Mouse (Mus musculus): Measurements from ENCODE around the gene Gm37240.

The Gm37240 gene

DNA sequence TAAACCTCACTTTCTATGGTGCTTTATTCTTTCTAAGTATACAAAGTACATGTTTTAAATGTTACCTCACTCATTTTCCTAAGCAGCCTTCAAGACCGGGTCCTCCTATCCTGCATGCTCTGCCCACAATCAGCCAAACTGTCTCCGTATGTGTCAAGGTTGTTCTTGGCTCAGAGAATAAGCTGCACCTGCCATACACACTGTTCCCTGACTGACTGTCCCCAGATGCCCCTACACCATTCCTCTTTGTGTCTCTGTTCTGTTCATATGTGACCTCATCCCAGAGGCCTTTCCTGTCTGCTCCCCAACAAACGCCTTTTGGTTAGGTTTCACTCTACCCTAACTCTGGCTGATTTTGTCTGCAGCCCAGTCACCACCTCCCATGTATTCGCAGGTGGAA is 60.0 kb downstream of the Gm37240 start:
- in situ Hi-C loops (cut with MboI, MseI), result no loop called here

DNA sequence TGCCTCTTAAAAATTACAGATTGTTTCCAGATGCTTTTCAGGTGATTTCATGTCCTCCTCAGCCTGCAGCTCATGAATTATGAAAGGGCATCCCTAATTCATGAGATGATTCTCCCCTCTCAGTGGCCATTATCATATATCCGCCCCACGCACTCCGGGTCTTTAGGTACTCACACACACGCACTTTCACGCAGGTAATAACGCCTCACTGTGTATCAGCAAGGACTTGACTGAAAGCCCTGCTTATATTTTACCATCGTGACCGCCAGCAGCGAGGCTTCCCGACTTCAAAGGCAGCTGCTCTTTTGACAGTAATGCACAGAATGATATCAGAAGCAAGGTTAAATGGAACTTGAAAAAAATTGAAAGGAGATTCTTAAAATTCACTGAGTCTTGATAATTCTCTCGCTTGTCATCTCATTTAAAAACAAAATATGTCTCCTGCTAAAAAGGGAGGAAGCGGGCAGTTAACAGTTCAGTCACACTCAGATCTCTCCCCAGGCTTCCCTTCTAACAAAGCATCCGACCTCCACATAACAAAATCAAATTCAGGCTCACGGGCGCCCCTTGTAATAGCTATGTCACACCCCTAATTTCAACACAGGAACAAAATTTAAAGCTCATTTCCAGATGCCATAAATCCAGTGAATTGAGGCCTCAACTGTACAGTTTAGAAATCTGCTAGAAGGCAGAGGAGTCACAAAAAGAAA is 66.3 kb downstream of the Gm37240 start:
- in situ Hi-C loops (cut with MboI, MseI), result no loop called here

DNA sequence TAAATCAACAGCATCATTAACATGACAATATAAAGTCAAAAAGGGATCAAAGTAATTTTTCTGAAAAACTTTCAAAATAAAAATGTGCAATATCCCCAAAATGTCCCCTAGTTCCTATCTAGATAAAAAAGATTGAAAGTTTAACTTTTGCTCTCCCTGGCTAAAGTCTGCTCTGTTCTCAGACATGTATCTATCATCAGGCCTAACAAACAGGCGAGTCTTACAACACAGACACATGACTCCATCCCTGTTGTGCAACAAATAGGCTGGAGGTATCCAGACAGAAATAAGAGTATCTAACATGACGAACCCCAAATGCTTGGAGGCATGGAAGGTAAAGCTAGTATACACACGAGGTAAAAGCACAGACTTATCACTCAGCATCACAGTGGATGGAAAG is 68.0 kb downstream of the Gm37240 start:
- in situ Hi-C loops (cut with MboI, MseI), result no loop called here

DNA sequence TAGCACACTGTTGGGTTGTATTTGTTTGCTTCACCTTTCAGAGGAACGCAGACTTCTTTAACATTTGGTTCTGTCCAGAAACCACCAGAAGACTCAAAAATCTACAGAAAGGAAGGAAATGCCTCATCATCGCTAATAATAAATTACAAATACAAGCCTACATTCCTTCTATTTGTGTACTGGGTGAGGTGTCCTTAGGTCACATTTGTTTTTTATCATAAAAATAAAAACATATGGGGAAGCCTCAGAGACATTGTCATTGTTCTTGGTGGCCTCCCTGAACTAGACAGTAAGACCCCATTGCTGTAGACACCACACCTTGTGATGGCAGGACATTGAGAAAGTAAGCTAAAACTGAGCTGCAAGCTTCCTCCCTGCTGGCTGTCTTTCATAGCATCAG is 70.1 kb downstream of the Gm37240 start, which contains the start of gene Fam160a1:
Gene Fam160a1, minus strand, starts transcription at position 101 of the 400 bp plus-strand sequence.
- in situ Hi-C loops (cut with MboI, MseI), result no loop called here

DNA sequence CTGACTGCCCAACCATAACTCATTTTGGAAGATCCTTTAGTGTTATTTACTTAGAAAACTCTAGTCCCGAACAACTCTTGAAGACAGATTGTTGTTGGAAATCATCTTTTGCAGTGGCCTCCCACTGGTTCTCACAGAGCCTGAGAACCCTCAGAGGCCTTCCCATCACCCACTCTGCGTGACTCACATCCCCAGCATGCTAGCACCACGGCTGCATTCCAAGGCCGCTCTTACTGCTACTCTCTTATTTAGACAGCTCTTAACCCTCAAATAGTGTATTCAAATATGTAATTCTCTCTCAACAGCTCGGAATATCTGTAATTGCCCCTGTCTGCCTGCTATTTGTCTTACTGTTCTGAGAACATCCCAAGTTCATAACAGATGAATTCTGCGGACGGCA is 73.1 kb downstream of the Gm37240 start:
- in situ Hi-C loops (cut with MboI, MseI), result loop anchor here (5.0 kb wide), 1 partner anchor 57 kb away; no protein-coding TSS in a partner anchor

DNA sequence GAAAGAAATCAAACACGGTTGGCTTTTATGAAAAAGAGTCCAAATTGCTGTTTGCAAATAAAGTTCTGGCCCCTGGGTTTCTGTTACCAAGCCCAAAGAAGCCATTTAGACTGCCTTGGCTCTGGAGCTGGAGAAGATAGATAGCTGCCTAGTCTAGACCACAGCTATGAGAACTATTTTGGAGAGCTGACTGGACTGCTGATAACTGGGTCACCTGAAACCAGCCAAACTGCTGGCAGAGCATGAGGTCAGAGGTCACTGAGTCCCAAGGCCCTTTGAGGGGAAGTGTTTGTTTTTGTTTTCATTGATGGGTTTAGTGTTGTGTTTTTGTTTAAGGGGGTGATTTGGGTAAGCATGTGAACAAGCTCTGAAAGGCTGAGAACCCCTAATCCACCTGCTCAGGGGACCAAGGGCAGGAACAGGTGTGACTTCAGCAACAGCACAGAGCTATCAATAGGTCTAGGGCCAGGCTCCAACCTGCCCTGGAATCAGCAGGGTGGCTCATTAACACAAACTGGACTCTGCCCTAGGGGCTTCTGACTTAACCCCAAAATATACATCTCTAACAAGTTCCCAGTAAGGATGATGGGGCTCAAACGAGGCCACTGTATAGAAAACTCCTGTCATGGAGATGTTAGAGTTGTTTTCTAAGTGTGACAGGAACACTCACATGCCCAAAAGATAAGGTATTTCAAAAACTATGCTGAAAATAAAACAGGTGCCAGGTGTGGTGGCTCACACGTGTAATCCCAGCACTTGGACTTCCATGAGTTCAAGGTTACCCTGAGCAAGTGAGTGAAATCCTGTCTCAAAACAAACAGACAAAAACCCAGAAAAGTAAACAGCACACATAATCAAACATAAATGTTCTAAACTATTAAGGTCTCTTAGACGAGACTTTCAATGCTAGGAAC is 74.0 kb downstream of the Gm37240 start:
- in situ Hi-C loops (cut with MboI, MseI), result loop anchor here (5.0 kb wide), 1 partner anchor 56 kb away; no protein-coding TSS in a partner anchor

DNA sequence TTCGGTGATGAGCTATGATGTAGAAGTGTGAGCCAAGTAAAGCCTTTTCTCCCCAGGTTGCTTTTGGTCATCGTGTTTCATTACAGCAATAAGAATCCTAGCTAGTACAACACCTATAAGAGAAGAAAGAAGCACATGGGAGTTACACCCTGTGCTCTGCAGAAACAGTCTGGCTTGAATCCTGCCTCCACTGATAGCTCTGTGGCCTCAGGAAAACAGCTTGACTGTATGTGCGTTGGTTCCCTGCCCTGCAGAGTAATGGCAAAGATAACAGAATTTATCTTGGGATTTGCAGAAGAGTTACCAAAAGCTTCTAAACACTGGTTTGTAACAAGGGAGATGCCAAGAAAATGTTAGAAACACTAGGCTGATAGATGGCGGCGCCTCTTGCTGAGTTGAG is 75.3 kb downstream of the Gm37240 start:
- in situ Hi-C loops (cut with MboI, MseI), result loop anchor here (5.0 kb wide), 1 partner anchor 55 kb away; no protein-coding TSS in a partner anchor

DNA sequence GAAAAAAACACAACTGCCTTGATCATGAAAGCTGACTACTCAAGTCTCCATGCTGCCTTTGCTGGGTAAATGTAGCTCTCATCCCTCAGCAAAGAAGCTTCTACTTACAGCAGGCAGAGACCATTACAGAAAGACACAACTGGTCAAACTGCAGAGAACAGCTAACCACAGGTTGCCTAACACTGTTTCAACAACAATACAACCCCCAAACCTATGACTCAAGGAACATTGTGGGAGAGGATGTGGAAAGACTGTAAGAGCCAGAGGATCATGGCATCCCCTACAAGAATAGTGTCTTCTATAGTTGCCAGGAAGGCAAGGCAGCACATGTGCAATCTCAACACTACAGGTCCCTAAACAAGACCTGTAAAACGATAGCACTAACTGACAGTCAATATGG is 94.2 kb downstream of the Gm37240 start:
- in situ Hi-C loops (cut with MboI, MseI), result no loop called here

DNA sequence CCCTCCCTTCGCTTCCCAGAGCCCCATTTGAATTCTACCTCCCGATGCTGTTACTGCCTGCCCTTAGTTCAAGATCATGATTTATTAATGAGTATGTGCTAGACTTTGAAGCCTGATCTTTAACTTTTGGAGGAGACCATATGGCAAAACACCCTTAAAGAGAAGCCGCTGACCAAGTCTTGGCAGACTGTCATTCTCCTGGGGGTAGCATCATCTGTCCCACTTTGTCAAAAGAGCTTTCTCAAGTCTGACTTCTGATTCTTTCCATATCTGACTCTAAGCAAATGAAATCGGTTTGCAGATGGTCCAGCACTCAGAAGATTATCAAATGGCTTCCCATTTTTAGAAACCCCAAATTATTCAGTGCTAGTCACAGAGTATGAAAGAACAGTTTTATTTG is 97.6 kb downstream of the Gm37240 start:
- in situ Hi-C loops (cut with MboI, MseI), result no loop called here

DNA sequence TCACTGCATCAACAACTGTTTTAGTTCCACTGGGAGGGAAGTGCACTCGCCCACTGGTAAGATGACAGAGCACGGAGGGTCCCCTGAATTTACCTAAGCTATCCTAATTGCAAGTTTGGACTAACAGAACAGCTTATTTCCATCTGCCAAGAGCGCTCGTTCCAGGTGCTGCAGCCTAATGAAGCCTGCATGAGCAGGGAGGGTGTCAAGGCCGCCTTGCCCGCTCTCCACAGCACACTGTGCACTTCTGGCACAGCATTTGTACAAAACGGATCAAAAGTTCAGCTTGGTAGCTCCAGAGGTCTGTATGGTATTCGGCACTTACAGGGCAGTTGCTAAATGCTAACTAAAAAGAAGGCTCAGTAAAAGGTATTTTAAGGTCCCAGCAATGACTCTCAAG is 100.8 kb downstream of the Gm37240 start:
- in situ Hi-C loops (cut with MboI, MseI), result no loop called here

DNA sequence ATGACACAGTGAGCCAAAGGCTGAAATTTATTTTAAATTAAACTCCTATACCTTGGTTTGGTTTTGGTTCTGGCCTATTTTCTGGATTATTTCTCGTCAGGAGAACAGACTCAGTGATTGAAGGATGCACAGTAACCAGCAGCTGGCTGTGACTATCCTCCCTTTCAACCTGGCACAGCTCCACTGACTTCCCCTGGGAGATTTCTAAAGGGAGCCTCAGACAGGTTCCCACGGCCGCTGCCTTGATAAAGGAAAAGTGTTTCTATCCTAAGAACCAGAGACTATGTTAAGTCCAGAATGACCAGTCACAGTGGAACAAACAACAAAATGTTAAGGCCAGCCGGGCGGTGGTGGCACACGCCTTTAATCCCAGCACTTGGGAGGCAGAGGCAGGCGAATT is 106.4 kb downstream of the Gm37240 start:
- in situ Hi-C loops (cut with MboI, MseI), result no loop called here

DNA sequence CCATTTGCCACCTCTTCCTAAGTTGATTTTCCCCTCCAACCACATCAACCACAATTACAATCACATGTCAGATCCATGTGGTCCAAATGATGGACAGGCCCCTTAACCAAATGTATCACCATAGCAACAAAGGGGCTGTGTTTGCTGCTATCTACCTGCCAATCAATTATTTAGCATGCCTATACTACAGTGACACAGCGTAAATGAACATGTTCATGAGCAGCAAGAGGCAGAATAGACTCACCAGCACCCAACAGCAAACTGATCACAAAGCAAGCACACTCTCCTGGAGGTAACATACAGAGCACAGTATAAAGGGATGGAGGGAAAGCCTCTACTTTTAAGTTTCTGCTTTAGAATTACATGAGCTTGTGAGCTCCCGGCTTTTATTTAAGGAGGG is 107.0 kb downstream of the Gm37240 start:
- in situ Hi-C loops (cut with MboI, MseI), result no loop called here

DNA sequence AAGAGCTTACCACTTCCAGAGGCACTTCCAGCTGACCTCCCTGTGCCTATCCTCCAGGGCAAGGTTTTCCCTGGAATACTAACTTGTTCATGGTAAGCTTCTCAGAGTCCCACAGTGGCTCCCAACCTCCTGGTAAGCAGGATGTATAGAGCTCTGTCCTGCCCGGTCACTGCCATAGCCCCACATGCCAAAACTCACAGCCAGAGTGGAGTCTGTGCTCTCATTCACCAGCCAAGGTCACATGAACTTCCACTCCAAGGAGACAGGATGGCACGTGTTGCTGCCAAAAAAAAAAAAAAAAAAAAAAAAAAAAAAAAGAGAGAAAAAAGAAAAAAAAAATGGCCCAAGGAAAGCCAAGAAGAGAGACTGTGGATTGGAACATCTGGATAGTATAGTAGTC is 109.5 kb downstream of the Gm37240 start:
- in situ Hi-C loops (cut with MboI, MseI), result no loop called here

DNA sequence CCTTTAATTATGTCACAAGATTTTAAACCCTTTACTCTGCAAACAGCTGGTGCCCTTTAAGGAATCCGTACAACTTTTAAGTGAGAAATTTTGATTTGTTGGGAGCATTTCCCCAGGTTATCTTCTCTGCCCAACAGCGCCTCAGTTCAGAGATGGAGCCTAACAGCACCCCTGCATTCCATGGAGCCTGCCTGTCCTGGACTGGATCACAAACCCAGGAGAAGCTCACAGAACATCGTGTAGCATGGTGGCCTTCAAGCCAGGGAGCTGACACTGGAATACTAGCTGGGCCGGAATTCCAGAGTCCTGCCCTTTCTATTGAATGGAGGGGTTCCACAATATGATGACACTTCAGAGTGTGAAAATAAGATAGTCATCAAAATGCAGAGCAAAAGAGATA is 110.0 kb downstream of the Gm37240 start:
- in situ Hi-C loops (cut with MboI, MseI), result no loop called here

DNA sequence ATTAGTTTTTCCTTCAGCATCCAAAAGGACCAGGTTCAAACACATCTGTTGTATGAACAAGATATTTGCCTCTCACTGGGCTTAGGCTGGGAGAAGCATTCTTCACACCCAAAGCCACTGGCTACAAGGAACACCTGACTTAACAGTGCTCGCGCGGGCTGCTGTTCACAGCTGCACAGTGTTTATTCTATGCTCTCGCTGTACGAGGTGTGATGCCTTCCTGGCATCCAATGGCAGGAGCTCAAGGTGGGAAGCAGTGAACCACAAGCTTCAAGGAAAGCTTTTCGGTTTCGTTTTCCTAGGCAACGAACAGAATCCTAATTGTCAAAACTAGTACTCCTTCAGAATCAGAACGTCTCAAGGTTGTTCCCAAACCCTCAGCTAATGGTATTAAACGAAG is 110.6 kb downstream of the Gm37240 start:
- in situ Hi-C loops (cut with MboI, MseI), result no loop called here

DNA sequence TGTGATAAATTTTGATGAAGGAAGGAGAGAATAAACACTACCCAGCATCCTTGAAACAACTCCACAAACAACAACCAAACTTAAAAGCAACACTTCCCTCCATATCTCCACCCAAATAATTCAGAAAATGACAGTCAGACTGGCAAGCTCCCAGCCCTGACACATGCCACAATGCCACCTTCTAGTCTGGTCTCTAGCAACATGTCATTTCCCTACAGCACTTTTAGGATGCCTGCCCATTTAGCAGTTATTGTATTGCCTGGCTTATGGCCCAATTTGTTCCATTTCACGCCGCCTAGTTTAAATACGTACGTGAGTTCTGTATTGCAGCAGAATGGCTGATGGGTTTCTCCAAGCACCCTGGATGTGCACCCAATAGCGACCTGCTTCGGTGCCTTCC is 111.2 kb downstream of the Gm37240 start:
- in situ Hi-C loops (cut with MboI, MseI), result no loop called here

DNA sequence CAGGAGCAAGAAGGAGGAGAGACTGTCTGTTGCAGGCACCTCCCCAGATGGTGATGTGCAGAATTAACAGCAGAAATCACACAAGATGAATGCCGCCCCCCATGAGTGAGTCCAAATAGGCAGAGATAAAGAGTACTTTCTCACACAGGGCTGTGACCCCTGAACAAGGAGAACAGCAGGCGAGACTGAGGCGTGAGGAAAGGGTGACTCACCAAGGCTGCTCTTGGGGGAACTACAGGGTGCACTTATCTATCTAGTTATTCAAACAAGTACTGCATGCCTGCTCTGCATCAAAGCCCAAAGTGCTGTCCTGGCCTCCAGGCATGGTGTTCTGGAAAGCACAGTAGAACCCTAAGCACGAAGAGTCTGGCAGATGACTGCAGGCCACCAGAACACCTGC is 113.4 kb downstream of the Gm37240 start:
- in situ Hi-C loops (cut with MboI, MseI), result no loop called here

DNA sequence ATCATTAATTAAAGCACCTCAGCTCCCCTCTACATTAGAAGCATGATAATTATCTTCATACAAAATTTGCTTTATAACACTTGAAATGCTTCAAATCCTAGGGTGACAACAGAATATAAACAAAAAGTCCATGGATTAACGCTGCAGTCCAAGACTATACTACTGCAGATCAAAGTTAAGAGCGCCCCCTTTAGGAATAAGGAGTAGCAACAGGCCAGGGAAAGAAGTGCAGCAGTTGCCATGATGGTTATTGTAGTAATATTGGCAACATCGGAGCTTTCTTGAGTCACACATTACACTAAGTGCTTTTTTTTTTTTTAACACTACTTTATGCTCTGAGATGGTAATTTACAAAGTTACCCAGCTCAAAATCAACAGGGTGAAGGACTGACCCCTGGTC is 113.9 kb downstream of the Gm37240 start:
- in situ Hi-C loops (cut with MboI, MseI), result no loop called here

DNA sequence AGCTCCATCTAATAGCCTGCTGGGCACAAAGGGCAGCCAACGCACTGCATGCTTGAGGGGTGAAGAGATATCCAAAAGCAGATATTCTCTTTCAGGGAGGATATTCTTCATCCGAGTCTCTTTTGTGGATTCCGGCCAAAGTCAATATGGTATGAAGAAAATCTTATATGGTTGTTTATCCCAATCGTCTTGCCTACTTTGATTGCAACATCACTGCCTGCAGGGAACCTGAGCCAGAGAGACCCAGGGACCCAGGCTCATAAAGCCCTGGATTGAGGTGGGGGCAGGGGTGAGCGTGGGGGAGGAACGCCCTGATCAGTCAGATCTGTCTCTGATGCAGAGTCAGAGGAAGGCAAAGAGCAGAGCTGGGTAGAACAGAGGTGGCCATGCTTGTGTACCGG is 122.4 kb downstream of the Gm37240 start:
- in situ Hi-C loops (cut with MboI, MseI), result no loop called here

DNA sequence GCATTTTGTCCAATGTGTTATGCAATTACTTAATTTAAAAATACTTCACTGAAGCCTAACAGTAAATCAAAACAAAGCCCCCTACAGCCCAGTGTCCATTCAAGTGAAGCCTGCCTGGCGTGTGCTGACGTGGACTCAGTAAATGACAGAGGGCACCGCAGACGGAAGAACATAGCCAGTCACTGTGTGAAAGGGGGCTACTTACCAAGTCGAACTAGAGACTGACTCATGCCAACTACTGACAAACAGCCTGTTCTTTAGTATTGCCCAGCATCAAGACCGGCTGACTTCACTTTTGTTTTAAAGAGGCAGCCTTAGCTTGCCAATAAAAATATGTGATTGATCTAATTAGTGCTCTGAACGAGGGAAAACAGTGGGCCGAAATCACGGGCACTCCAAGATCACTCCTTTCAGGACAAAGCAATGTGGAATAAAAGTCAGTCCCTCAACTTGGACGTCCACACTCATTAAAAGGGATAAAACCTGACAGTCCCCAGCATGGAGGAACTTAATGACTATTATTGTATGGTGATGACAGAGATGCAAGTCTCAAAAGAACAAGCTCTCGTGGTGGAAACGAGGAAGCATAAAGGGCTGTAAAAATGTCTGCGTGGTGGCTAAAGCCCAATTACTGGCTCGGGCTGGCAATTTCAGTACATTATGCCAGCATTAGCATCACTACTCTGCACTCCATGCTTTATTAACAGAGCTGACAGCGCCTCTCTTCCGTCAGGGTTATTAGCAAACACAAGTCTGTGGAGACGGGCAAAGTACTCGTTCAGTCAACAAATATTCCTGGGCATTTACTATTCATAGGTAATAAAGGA is 123.1 kb downstream of the Gm37240 start:
- in situ Hi-C loops (cut with MboI, MseI), result no loop called here

DNA sequence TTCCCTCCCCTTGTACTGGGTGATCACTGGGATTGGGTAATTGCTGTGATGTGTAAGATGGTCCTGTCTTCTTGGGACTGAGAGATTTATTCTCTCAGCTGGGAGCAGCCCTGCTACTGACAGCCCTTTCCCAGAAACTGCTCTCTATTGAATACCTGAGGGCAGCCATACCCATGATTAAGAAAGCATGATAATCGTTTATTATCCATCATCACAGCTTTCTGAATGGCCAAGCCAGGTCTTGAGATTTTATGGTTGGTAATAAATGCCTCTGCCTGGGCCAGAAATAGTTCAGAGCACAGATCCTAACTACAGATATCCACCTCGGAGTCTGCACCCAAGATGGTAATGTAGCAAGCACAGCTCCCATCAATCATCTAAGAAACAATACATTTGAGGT is 129.4 kb downstream of the Gm37240 start:
- in situ Hi-C loops (cut with MboI, MseI), result loop anchor here (5.0 kb wide), 1 partner anchor 54 kb away; no protein-coding TSS in a partner anchor

DNA sequence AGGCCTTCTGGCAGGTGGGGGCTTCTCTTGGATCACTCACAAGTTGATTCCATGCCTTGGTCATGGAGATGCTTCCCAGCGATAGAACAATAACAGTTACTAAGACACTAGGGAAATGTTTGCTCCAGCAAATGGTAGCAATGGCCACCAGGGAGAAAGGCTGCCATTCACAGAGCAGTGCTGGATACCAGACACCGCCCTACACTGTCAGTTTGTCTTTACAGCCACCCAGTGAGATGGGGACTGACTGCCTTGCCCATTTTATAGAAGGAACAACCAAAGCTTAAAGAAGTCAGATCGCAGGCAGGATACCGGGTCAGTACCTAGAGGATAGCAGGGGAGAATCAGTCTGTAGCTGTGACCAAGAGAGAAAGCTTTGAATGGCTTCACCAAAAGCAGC is 129.9 kb downstream of the Gm37240 start:
- in situ Hi-C loops (cut with MboI, MseI), result loop anchor here (5.0 kb wide), 1 partner anchor 55 kb away; no protein-coding TSS in a partner anchor
